Mouse (Mus musculus): ENCODE results near the gene Arid4a.

DNA sequence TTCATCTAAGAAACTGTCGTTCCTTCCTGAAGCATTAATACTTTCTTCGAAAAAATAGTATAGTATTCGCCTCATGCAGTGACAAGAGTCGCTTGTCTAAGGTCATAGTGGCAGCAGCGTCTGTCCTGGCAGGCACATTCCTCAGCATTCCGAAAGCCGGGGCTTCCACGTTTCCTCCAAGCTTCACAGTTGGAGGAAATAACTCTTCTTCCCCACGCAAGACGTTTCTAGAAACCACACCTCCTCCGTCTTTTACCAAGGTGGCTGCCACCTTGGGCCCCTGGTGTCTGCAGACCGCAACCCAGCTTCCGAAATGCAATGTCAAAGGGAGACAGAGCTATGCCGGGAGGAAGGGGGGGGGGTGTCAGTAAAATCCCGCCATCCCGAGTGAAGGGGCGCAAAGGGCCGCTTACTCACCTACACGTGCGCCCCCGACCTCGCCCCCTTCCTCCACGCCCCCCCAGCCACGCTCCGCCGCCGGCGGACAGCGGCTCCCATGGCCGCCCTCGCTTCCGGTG, 886 bp upstream of the Arid4a start:
- TF ChIP-seq CTCF (IDR thresholded peaks at IDR 0.05; ENCODE audit: low read depth) (no peak), EP300 (optimal IDR thresholded peaks at IDR 0.05) (no peak)

All from stomach, postnatal 0 days (tissue).